Mouse (Mus musculus) bone marrow, adult 2 months (tissue): Measurements from ENCODE around the gene Syt17. TPM values are rescaled to one million over a fixed set of nuclear protein-coding genes. Genes with fewer than 3 reads are reported as not detected.

Experiments used
- H3K27ac ChIP-seq: fragments of 200-500 bp; 2 replicates; pipeline ENCODE4 v1.5.1; 2012; ENCODE audit warnings: low read depth, mild to moderate bottlenecking, control low read depth, inconsistent platforms, low read length; ENCODE audit not compliant: control insufficient read depth, poor library complexity, insufficient read depth
- H3K4me1 ChIP-seq: fragments of 200-500 bp; 2 replicates; pipeline ENCODE4 v1.6.1; 2011; ENCODE audit warnings: low read length; ENCODE audit not compliant: control insufficient read depth, insufficient read depth
- H3K4me3 ChIP-seq: fragments of 200-500 bp; replicated peaks from 2 replicates; pipeline ENCODE3; 2011; ENCODE audit warnings: mild to moderate bottlenecking, low read depth, low read length, control low read depth; ENCODE audit not compliant: control insufficient read depth
- CTCF ChIP-seq: fragments of 200-500 bp; IDR thresholded peaks from 2 replicates; pipeline ENCODE4 v1.5.1; 2011; ENCODE audit warnings: low read length, control low read depth; ENCODE audit not compliant: control insufficient read depth, insufficient read depth
- POLR2A ChIP-seq: fragments of 200-500 bp; IDR thresholded peaks from 2 replicates; pipeline ENCODE4 v1.6.1; 2011; ENCODE audit warnings: low read depth, mild to moderate bottlenecking, control low read depth, low read length, borderline replicate concordance; ENCODE audit not compliant: control insufficient read depth
- WGBS: fragments of 180-500 bp; shearing (Covaris S2); methylation state at CpG from one replicate; pipeline ENCODE4 v1.1.7; 2018; 5-methylcytosine and 5-hydroxymethylcytosine counted together
- polyA plus RNA-seq: library from polyadenylated mRNA; stranded (reverse); fragments of >200 nt; gene quantifications from 2 replicates; pipeline ENCODE4 v1.2.4, GENCODE M21; 2011; ENCODE audit warnings: low replicate concordance; ENCODE audit not compliant: missing spikeins, insufficient read depth, insufficient read length

Syt17 gene
- polyA plus RNA-seq, 1 experiment, result 0.85 TPM

DNA sequence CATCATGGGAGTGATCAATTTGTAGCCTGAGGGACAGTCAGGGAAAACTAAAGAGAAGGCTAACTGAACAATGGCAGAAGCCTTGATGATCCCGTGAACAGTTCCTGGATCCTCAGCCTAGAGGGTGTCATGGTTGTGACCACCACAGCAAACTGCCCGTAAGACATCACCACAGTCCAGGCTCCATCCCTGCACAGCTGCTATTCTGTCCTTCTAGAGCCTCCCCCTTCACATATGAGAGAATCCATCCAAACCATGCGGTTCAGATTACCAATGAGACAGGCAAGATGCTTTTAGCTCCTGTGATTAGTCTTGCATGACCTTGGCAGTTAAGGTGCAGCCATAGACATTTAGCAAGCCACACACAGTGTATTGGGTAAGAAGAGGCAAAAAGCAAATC is 33.8 kb downstream of the Syt17 start:
- WGBS, result 77% methylated on average over 3 of the region's 3 CpGs
- no peak overlapping the region for H3K4me3 ChIP-seq
- TF ChIP-seq CTCF (no peak), POLR2A (no peak)

DNA sequence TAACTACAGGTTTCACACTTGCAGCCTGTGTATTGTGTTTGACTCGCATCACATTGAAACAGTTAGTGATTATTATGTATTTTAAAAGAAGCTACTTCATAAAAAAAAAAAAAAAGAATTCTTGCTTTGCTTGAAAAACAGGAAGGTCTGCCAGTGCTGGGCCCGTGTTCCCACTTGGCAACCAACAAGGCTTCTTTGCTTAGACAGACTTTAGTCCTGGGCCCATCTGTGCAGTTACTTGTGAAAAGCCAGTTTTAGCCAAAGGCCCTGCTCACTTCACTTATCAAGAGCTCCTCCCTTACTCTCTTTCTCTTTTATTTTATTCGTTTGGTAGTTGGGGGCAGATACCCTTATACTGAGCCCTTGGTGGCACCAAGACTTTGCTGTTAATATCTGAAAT is 36.1 kb downstream of the Syt17 start:
- Histone ChIP-seq H3K4me1 (no peaks in the 10 kb centered on the region), H3K4me3 (no peak overlapping the region), H3K27ac (no peak overlapping the region)
- TF ChIP-seq POLR2A (no peak), CTCF (no peak)
- 57% methylated on average over 3 of the region's 3 CpGs for WGBS

More for the DNA sequence above, 33.8 kb downstream of the Syt17 start:
- no peak overlapping the region for H3K27ac ChIP-seq
- no peaks in the 10 kb centered on the region for H3K4me1 ChIP-seq

DNA sequence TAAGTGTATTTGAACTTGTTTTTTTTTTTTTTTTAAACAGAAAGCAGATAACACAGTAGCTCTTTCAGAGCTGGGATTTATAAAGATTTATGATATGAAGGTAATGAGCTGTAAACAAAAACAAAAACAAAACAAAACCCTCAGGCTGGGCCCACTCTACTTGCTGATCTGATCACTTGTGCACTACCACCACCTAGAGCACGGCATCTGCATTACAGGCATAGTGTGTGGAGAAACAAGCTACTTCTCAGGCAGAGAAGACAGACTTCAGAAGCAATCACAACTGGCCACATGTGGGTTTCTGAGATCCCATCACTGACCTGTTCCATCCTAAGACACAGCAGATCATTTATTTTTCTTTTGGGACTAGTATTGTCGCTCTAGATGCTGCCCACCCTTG is 38.6 kb downstream of the Syt17 start:
- WGBS, result 40% methylated on average over 2 of the region's 2 CpGs
- Histone ChIP-seq H3K4me3 (no peak overlapping the region), H3K27ac (no peak overlapping the region), H3K4me1 (no peaks in the 10 kb centered on the region)
- TF ChIP-seq POLR2A, result no peak
- peak; percentile 22; the same call in 1 of the 2 replicates for TF ChIP-seq CTCF

DNA sequence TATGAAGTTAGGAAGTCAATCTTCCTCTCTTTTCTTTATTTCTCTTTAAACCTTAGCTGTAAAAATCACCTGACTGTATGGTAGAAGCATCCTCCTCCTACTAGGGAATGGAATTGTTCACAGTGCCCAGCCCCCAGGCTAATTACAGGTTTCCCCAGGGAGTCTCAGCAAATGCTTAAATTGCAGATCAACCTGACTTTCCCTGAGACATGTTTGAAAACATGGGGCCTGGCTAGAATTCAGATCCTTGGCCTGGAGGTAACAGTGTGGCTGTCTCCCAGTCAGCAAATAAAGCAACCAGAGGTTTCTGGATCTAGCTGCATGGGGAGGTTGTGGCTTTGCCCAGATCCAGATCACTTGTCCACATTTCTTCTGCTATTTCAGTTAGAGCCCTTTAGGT is 42.8 kb downstream of the Syt17 start:
- no peaks in the 10 kb centered on the region for H3K4me1 ChIP-seq
- TF ChIP-seq POLR2A (no peak), CTCF (no peak)
- H3K27ac ChIP-seq, result no peak overlapping the region
- H3K4me3 ChIP-seq, result no peak overlapping the region

DNA sequence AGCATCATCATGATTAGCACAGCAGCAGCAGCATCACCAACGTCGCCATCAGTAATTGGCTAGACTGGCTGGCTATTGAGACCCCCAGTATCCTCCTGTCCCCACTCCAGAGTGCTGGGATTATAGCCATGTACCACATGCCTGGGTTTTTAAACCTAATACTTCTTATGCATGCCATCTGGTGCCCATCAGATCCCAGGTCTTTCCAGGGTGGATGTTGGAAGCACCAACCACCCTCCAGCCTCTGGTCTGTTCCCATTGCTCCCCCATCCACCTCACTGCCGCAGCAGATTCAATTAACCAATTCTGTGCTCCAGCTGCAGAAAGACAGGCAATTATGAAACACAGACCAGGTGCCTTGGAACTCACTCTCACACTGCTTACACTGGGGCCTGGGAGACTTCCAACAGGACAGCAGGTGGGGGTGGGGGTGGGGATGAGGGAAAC is 45.4 kb downstream of the Syt17 start:
- 72% methylated on average over 3 of the region's 3 CpGs for WGBS
- H3K4me1 ChIP-seq, result no peaks in the 10 kb centered on the region
- H3K27ac ChIP-seq, result no peak overlapping the region
- TF ChIP-seq CTCF (no peak), POLR2A (no peak)
- no peak overlapping the region for H3K4me3 ChIP-seq

DNA sequence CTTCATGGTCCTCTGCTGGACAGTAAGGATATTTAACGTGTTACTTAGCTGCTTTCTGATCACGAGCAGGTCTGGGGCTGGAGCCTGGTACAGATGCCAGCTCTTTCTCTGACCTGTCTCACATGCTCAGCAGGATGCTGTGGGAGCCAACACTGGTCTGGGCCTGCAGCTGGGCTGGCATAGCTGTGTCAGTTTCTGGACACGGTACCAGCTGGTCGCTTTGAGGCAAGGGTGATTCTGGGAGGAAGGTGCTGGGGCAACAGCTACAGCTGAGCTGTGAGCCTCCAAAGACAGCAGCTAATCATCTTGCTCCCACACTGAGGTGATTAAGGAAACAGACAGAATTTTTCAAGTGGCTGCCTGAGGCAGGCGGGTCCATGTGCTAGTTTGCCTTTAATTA is 46.1 kb downstream of the Syt17 start:
- Histone ChIP-seq H3K4me3 (no peak overlapping the region), H3K27ac (no peak overlapping the region), H3K4me1 (no peaks in the 10 kb centered on the region)
- 74% methylated on average over 5 of the region's 5 CpGs for WGBS
- TF ChIP-seq POLR2A (no peak), CTCF (no peak)

DNA sequence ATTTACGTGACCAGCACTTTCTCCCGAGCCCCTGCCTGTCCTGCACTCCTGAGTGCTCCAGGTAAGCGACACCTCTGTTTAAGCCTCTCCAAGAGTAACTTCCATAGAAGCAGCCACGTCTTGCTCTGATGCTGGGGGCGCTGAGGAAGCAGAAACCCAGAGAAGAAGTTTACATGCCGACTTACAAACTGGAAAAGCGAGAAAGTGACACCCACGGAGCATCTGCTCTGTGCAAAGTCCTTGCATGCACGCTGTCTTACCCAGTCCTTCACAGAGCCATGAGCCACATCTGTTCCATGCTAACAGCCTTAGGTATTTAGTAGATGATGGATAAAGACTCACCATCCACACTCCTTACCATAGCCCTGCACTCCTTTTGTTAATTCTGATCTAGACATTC is 48.3 kb downstream of the Syt17 start:
- Histone ChIP-seq H3K27ac (no peak overlapping the region), H3K4me3 (no peak overlapping the region), H3K4me1 (peaks cover 2% of the 10 kb centered on the region)
- 74% methylated on average over 9 of the region's 9 CpGs for WGBS
- no peak for TF ChIP-seq POLR2A
- TF ChIP-seq CTCF, result no peak

DNA sequence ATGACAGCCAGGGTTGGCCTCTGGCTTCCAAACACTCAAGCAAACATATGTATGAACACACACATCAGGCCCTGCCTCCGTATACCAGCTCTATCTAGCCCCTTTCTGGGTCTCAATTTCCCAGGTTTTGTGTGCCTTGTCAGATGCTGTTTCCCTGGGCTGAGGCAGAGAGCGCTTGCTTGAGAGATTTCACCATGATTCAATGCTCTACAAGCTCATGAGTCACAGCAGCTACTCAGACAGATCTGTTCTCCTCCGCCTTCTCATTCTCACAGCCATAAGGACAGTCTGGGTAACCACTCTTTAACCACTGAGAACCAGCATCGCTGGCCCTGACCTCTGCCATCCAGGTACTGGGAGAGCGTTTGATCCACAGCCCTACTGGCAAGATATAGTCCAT is 57.3 kb downstream of the Syt17 start:
- Histone ChIP-seq H3K4me3 (no peak overlapping the region), H3K27ac (no peak overlapping the region), H3K4me1 (peaks cover 2% of the 10 kb centered on the region)
- WGBS, result 73% methylated on average over 5 of the region's 5 CpGs
- TF ChIP-seq POLR2A (no peak), CTCF (no peak)

DNA sequence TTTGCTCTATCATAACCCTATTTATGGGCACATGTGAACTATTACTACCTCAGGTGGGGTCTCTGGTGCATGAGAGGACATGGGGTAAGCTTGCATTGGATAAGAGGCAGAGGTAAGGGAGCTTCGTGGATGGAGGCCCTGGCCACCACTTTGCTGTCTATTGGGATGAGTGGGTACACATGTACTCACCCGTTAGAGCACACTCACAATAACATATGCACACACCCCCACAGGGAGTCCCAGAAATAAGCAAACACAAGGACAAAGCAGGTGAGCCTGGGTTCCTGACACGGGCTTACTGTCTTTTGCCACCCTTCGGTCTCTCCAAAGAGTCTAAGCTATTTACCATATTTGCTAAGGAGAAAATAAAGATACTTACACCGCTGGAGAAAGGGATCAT is 67.0 kb downstream of the Syt17 start:
- Histone ChIP-seq H3K4me1 (no peaks in the 10 kb centered on the region), H3K27ac (no peak overlapping the region), H3K4me3 (no peak overlapping the region)
- TF ChIP-seq CTCF (no peak), POLR2A (no peak)
- WGBS, result 79% methylated on average over 5 of the region's 5 CpGs
